Mouse (Mus musculus): ENCODE results near the gene Fdps.

DNA sequence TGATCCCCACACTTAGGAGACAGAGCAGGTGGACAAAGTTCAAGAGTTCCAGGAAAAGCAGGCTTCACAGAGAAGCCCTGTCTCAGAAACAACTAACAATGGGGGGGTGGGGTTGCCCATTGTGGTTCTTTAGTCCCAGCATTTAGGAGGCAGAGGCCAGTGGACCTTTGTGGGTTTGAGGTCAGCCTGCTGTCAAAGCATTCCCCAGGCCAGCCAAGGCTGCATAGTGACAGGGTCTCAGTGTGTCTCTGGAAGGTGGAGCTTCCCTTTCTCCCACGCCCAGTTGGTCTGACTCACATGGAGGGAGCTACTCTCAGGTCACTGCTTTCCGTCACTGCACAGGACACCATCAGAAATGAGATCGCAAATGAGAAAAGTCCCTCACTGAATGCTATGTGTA is 40.1 kb downstream of the Fdps start:
- no peak for TF ChIP-seq CTCF (IDR thresholded peaks at IDR 0.05; ENCODE audit: borderline replicate concordance, extremely low read depth, insufficient read depth, insufficient read length)
- no peak for TF ChIP-seq POLR2A (IDR thresholded peaks at IDR 0.05; ENCODE audit: borderline replicate concordance, extremely low read depth, insufficient read depth, insufficient read length, poor library complexity, severe bottlenecking)
